Mouse (Mus musculus) intestine, postnatal 0 days (tissue): ENCODE data around the gene Praf2. TPM values are rescaled to one million over a fixed set of nuclear protein-coding genes. Genes with fewer than 3 reads are reported as not detected.

Source experiments
- ATAC-seq: fragments of 200-750 bp; cut with Nextera tagmentation; 2 replicates; pipeline ENCODE4 v1.8.0; 2017; ENCODE audit warnings: mild to moderate bottlenecking, moderate TSS enrichment, moderate library complexity
- H3K27ac ChIP-seq: fragments of 300-500 bp; sonication (generic); 2 replicates; pipeline ENCODE4 v1.5.1; 2014; ENCODE audit warnings: mild to moderate bottlenecking, low read depth, low read length, moderate library complexity
- H3K27me3 ChIP-seq: fragments of 300-500 bp; sonication (generic); replicated peaks from 2 replicates; pipeline ENCODE4 v1.6.1; 2014; ENCODE audit warnings: low read length, mixed read lengths; ENCODE audit not compliant: control insufficient read depth, insufficient read depth
- H3K36me3 ChIP-seq: fragments of 300-500 bp; sonication (generic); 2 replicates; pipeline ENCODE4 v1.6.1; 2014; ENCODE audit warnings: mild to moderate bottlenecking, moderate library complexity; ENCODE audit not compliant: control insufficient read depth, insufficient read depth
- H3K4me1 ChIP-seq: fragments of 300-500 bp; sonication (generic); replicated peaks from 2 replicates; pipeline ENCODE4 v1.6.1; 2014; ENCODE audit warnings: antibody characterized with exemption, low read length, mixed read lengths; ENCODE audit not compliant: control insufficient read depth, insufficient read depth
- H3K4me2 ChIP-seq: fragments of 300-500 bp; sonication (generic); replicated peaks from 2 replicates; pipeline ENCODE4 v1.6.1; 2014; ENCODE audit warnings: low read depth, mild to moderate bottlenecking, moderate library complexity
- H3K4me3 ChIP-seq: fragments of 300-500 bp; sonication (generic); 2 replicates; pipeline ENCODE4 v1.5.1; 2014; ENCODE audit warnings: low read depth, low read length
- H3K9ac ChIP-seq: fragments of 300-500 bp; sonication (generic); 2 replicates; pipeline ENCODE4 v1.6.1; 2014; ENCODE audit warnings: mild to moderate bottlenecking, low read depth, low read length
- H3K9me3 ChIP-seq: fragments of 300-500 bp; sonication (generic); 2 replicates; pipeline ENCODE4 v1.6.1; 2016; ENCODE audit warnings: mixed run types; ENCODE audit not compliant: control insufficient read depth
- CTCF ChIP-seq: sonication (generic); IDR thresholded peaks from 2 replicates; pipeline ENCODE4 v1.5.1; 2016; ENCODE audit warnings: low read depth, mild to moderate bottlenecking, control low read depth, antibody characterized with exemption, moderate library complexity
- WGBS: fragments of 180-500 bp; shearing (Covaris S2); extraction: QIAGEN DNeasy Blood & Tissue Kit; methylation state at CpG from one replicate; pipeline ENCODE4 v1.1.7; 2014; 5-methylcytosine and 5-hydroxymethylcytosine counted together
- polyA plus RNA-seq: library from polyadenylated mRNA; unstranded; fragments of >200 nt; fragmentation: Nextera tagmentation; extraction: Ambion mirVana; gene quantifications from 2 replicates; pipeline ENCODE4 v1.2.1, GENCODE M21; 2015

Gene Praf2
- 18.2 and 24.0 TPM in 2 replicates for polyA plus RNA-seq

DNA sequence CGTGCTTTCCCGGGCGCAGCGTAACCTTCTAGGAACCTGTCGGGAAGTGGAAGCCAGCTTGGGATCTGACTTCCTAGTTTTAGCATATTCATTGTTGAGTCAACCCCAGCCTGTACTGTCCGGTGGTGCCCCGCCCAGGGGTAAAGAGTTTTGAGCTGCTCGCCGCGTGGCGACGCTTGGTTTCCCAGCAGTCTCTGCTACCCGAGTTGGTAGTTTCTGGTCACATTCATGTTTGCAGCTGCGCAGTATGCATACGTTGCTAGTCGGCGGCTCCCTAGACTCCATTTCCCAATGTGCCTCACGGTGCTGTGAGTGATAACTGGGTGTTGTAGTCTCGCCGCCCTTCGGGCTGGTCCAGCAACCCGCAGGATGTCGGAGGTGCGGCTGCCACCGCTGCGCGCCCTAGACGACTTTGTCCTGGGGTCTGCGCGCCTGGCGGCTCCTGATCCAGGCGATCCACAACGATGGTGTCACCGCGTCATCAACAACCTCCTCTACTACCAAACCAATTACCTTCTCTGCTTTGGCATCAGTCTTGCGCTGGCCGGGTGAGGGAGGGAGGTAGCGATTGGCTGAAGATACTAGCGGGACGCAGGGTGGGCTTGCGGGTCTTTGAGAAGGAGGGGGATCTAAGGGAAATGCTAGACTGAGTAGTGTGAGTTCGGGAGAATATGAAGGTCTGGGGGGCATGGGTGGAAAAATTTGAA, at the start of gene Praf2:
Praf2 (plus strand) TSS at position 225 of the 707 bp plus-strand sequence.
- Histone ChIP-seq H3K36me3 (no peaks in the 10 kb centered on the region; the same call in 1 of the 2 replicates), H3K27me3 (no peaks in the 10 kb centered on the region), H3K4me1 (no peaks in the 10 kb centered on the region), H3K4me3 (peak within 1 kb of the TSS; percentile 39), H3K27ac (peak within 1 kb of the TSS; percentile 68), H3K4me2 (peak within 1 kb of the TSS; percentile 68), H3K9me3 (no peaks in the 10 kb centered on the region), H3K9ac (no peak within 1 kb of the TSS)
- WGBS: 19% methylated on average over 42 of the region's 42 CpGs
- no peak for TF ChIP-seq CTCF
- peak; percentile 87 for ATAC-seq

- H3K27me3 ChIP-seq: no peaks in the 10 kb centered on the region
- H3K9me3 ChIP-seq: no peaks in the 10 kb centered on the region
- no peak overlapping the region for H3K27ac ChIP-seq
- 39% methylated on average over 3 of the region's 3 CpGs for WGBS
- no peak for ATAC-seq
- no peak overlapping the region for H3K4me3 ChIP-seq
- peak; percentile 16; the same call in 1 of the 2 replicates for TF ChIP-seq CTCF
- H3K9ac ChIP-seq: no peak overlapping the region
- no peaks in the 10 kb centered on the region for H3K4me1 ChIP-seq
- H3K36me3 ChIP-seq: no peaks in the 10 kb centered on the region
- H3K4me2 ChIP-seq: no peak overlapping the region
Observed at GRCm38 (mm10) chrX:7678986-7679385, 49.3 kb upstream of the Praf2 start.

DNA sequence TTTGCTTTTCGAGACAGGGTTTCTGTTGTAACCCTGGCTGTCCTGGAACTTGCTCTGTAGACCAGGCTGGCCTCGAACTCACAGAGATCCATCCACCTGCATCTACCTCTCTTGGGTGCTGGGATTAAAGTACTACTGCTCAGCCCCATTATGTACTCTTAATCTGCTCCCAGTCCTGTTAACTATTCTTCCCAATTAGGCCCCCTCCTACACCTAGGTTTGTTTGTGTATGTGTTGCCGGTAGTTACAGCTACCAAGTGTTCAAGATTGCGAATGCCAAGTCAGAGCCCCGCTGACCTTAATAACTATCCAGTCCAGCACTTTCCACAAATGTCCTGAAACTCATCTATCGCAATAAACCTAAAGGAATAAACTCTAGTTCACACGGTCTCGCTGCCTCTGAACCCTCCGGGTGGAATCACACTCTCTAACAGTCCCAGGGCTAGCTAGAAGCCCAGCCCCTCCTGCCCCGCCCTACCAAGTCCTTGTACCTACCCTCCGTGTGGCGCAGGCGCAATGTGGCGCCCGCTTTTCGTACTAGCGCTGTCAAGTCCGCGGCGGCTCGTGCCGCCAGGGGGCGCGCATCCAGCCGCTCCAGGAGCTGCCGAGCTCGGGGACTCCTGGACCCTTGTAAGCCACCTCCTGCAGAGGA, 48.7 kb upstream of the Praf2 start:
- H3K27ac ChIP-seq: no peak overlapping the region
- H3K9ac ChIP-seq: no peak overlapping the region
- H3K4me1 ChIP-seq: no peaks in the 10 kb centered on the region

DNA sequence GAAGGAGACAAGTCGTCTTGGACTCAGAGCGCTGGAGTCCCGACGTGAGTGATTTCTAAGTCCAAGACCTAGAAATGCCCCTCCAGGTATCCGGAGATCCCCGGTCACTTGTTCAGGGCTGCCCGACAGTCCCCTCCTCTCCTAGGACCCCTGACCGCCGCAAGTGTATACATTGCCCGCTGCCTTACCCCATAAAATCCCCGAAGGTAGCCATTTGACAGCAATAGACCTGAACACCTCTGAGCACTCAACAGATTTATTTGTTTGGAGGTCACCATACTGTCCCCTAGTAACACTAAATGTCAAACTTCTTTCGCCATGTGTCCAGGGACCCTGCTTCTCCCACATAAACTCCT, 48.2 kb upstream of the Praf2 start:
- TF ChIP-seq CTCF: no peak
- peak overlapping the region; percentile 18 for H3K4me3 ChIP-seq
- no peaks in the 10 kb centered on the region for H3K9me3 ChIP-seq
- peak overlapping the region; percentile 62 for H3K4me2 ChIP-seq
- no peak for ATAC-seq
- H3K27ac ChIP-seq: no peak overlapping the region
- H3K27me3 ChIP-seq: no peaks in the 10 kb centered on the region
- WGBS: 26% methylated on average over 12 of the region's 12 CpGs
- no peaks in the 10 kb centered on the region for H3K36me3 ChIP-seq
- no peak overlapping the region for H3K9ac ChIP-seq
- H3K4me1 ChIP-seq: no peaks in the 10 kb centered on the region

More for the DNA sequence above, 48.7 kb upstream of the Praf2 start:
- WGBS: 19% methylated on average over 27 of the region's 27 CpGs
- Histone ChIP-seq H3K27me3 (no peaks in the 10 kb centered on the region), H3K9me3 (no peaks in the 10 kb centered on the region), H3K4me3 (peak overlapping the region; percentile 18), H3K36me3 (no peaks in the 10 kb centered on the region), H3K4me2 (peak overlapping the region; percentile 62)
- peak; percentile 85 for TF ChIP-seq CTCF
- ATAC-seq: peak; percentile 92

DNA sequence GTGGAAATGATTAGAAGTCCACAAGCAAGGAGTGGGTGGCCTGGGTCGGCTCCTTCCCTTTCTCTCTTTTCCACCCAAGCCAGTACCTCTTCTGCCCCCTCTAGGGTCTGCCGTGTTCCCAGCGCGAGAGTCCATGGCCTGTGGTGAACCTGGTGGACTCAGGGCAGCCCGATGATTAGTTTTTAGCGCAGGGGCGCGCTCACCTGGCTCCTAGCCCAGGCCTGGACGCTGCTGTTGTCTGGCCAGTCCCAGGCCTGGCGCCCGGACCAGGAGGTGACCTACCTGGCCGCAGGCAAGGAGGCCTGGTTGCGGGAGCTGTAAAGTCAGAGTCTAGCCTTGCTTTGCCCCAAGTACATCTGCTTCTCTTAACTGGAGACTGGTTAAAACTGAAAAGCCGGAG, 47.4 kb upstream of the Praf2 start, which contains the start of gene Magix:
Magix (minus strand) TSS at position 388 of the 400 bp plus-strand sequence.
- no peaks in the 10 kb centered on the region for H3K9me3 ChIP-seq
- 62% methylated on average over 14 of the region's 14 CpGs for WGBS
- H3K27ac ChIP-seq: peak within 1 kb of the TSS; percentile 15; the same call in 1 of the 2 replicates
- no peaks in the 10 kb centered on the region for H3K27me3 ChIP-seq
- no peaks in the 10 kb centered on the region for H3K4me1 ChIP-seq
- no peaks in the 10 kb centered on the region for H3K36me3 ChIP-seq
- no peak for ATAC-seq
- no peak for TF ChIP-seq CTCF
- H3K4me3 ChIP-seq: peak within 1 kb of the TSS; percentile 18
- H3K4me2 ChIP-seq: peak within 1 kb of the TSS; percentile 62
- no peak within 1 kb of the TSS for H3K9ac ChIP-seq

DNA sequence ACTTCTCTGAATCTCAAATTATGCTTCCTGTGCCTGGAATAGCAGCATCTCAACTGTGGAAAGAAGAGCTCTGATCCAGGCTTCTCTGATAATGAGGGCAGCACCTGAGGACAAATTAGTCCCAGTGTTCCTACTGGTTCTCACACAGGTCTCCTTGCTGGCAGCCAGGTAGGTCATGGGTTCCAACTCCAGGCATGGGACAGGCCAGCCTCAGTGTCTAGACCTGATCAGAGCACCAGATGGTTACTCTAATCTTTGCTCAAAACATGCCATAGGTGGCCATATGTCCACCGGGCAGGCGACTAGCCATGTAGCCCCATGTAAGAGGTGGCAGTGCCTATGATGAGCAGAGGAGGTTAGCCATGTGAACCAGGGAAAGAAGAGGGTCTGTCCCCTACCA, 39.9 kb upstream of the Praf2 start:
- H3K4me2 ChIP-seq: no peak overlapping the region
- no peak overlapping the region for H3K27ac ChIP-seq
- no peaks in the 10 kb centered on the region for H3K36me3 ChIP-seq
- no peaks in the 10 kb centered on the region for H3K4me1 ChIP-seq
- no peak for ATAC-seq
- H3K4me3 ChIP-seq: no peak overlapping the region
- TF ChIP-seq CTCF: no peak
- H3K9ac ChIP-seq: no peak overlapping the region
- H3K27me3 ChIP-seq: no peaks in the 10 kb centered on the region
- no peaks in the 10 kb centered on the region for H3K9me3 ChIP-seq
- 86% methylated on average over 2 of the region's 2 CpGs for WGBS
